Mouse (Mus musculus) C2C12 (cell line): ENCODE measurements around the gene Higd2a. TPM values are rescaled to one million over a fixed set of nuclear protein-coding genes. Genes with fewer than 3 reads are reported as not detected.

Experiments
- H3K27me3 ChIP-seq: one replicate; pipeline ENCODE4 v1.6.1; 2011; ENCODE audit not compliant: control insufficient read depth, insufficient read depth, insufficient read length
- H3K36me3 ChIP-seq: one replicate; pipeline ENCODE4 v1.6.1; 2011; ENCODE audit not compliant: control insufficient read depth, insufficient read depth
- H3K4me3 ChIP-seq: one replicate; pipeline ENCODE4 v1.5.1; 2011; ENCODE audit warnings: mild to moderate bottlenecking, control low read depth; ENCODE audit not compliant: poor library complexity, insufficient read depth, severe bottlenecking
- H3K79me2 ChIP-seq: one replicate; pipeline ENCODE4 v1.6.1; 2011; ENCODE audit not compliant: control insufficient read depth, insufficient read depth
- H3K79me3 ChIP-seq: one replicate; pipeline ENCODE4 v1.6.1; 2011; ENCODE audit warnings: low read depth, control low read depth
- H3ac ChIP-seq: one replicate; pipeline ENCODE3; 2011; ENCODE audit warnings: low read depth; ENCODE audit not compliant: control insufficient read depth, insufficient read length
- CEBPB ChIP-seq: IDR thresholded peaks from one replicate; pipeline ENCODE4 v1.6.1; 2011; ENCODE audit warnings: low read depth, mild to moderate bottlenecking, control low read depth, moderate library complexity
- CTCF ChIP-seq: IDR thresholded peaks from one replicate; pipeline ENCODE4 v1.5.1; 2011; ENCODE audit not compliant: control insufficient read depth, insufficient read depth, insufficient read length
- FOSL1 ChIP-seq: IDR thresholded peaks from one replicate; pipeline ENCODE4 v1.8.0; 2011; ENCODE audit warnings: mild to moderate bottlenecking, low read length; ENCODE audit not compliant: poor library complexity, insufficient read depth, severe bottlenecking
- MAX ChIP-seq: IDR thresholded peaks from one replicate; pipeline ENCODE4 v1.6.1; 2011; ENCODE audit warnings: mild to moderate bottlenecking, control low read depth
- MYOD1 ChIP-seq: IDR thresholded peaks from one replicate; pipeline ENCODE4 v1.6.1; 2011; ENCODE audit warnings: low read depth; ENCODE audit not compliant: control insufficient read depth, insufficient read length
- MYOG ChIP-seq: IDR thresholded peaks from one replicate; pipeline ENCODE4 v1.6.1; 2011; ENCODE audit not compliant: control insufficient read depth, insufficient read length; ENCODE audit errors: extremely low read depth
- USF1 ChIP-seq: IDR thresholded peaks from one replicate; pipeline ENCODE4 v1.6.1; 2011; ENCODE audit warnings: low read depth, mild to moderate bottlenecking, control low read depth, moderate library complexity
- polyA plus RNA-seq: library from polyadenylated mRNA; unstranded; fragments of >200 nt; fragmentation: generic; extraction: Trizol; gene quantifications from one replicate; pipeline ENCODE4 v1.2.1, GENCODE M21; 2012; ENCODE audit warnings: missing spikeins

The Higd2a gene
- polyA plus RNA-seq, 1 experiment = 144 TPM

- H3K79me2 ChIP-seq = no peaks in the 10 kb centered on the region
- H3K27me3 ChIP-seq = no peaks in the 10 kb centered on the region
- H3K4me3 ChIP-seq = no peak overlapping the region
- no peak overlapping the region for H3ac ChIP-seq
- no peak for TF ChIP-seq CEBPB
- no peak for TF ChIP-seq USF1
- H3K79me3 ChIP-seq = no peaks in the 10 kb centered on the region
- H3K36me3 ChIP-seq = no peaks in the 10 kb centered on the region
Observed at GRCm38 (mm10) chr13:54603501-54603900, 13.5 kb downstream of the Higd2a start.

- H3K27me3 ChIP-seq = no peaks in the 10 kb centered on the region
- no peak overlapping the region for H3K4me3 ChIP-seq
- TF ChIP-seq CTCF (no peak), CEBPB (no peak), MYOD1 (no peak), FOSL1 (no peak), USF1 (no peak), MAX (no peak), MYOG (no peak)
- H3K36me3 ChIP-seq = no peaks in the 10 kb centered on the region
- H3K79me2 ChIP-seq = no peaks in the 10 kb centered on the region
- no peaks in the 10 kb centered on the region for H3K79me3 ChIP-seq
- H3ac ChIP-seq = no peak overlapping the region
Observed at GRCm38 (mm10) chr13:54604221-54604620, 14.2 kb downstream of the Higd2a start.

GRCm38 (mm10) chr13:54605426-54605825 is 15.4 kb downstream of the Higd2a start:
- no peak overlapping the region for H3ac ChIP-seq
- H3K36me3 ChIP-seq = no peaks in the 10 kb centered on the region
- no peak for TF ChIP-seq MYOD1
- no peak for TF ChIP-seq MAX
- TF ChIP-seq MYOG = no peak
- TF ChIP-seq USF1 = no peak
- TF ChIP-seq FOSL1 = no peak
- no peak for TF ChIP-seq CTCF
- H3K79me2 ChIP-seq = no peaks in the 10 kb centered on the region
- H3K4me3 ChIP-seq = no peak overlapping the region
- no peaks in the 10 kb centered on the region for H3K27me3 ChIP-seq
- no peaks in the 10 kb centered on the region for H3K79me3 ChIP-seq

GRCm38 (mm10) chr13:54607204-54607603 is 17.2 kb downstream of the Higd2a start:
- Histone ChIP-seq H3K79me2 (no peaks in the 10 kb centered on the region), H3K4me3 (no peak overlapping the region), H3K79me3 (no peaks in the 10 kb centered on the region), H3K27me3 (no peaks in the 10 kb centered on the region), H3K36me3 (no peaks in the 10 kb centered on the region), H3ac (no peak overlapping the region)
- TF ChIP-seq MYOG (no peak), CTCF (no peak), USF1 (no peak), MAX (no peak), MYOD1 (no peak), FOSL1 (no peak), CEBPB (no peak)

- Histone ChIP-seq H3ac (no peak overlapping the region), H3K79me2 (no peaks in the 10 kb centered on the region), H3K27me3 (no peaks in the 10 kb centered on the region), H3K4me3 (no peak overlapping the region), H3K79me3 (no peaks in the 10 kb centered on the region), H3K36me3 (no peaks in the 10 kb centered on the region)
- TF ChIP-seq USF1 (no peak), CEBPB (no peak), FOSL1 (no peak), MYOD1 (no peak)
Observed at GRCm38 (mm10) chr13:54608002-54608401, 18.0 kb downstream of the Higd2a start.

- Histone ChIP-seq H3K36me3 (no peaks in the 10 kb centered on the region), H3ac (no peak overlapping the region)
- TF ChIP-seq USF1 (no peak), MAX (no peak), MYOD1 (no peak), FOSL1 (no peak)
Observed at GRCm38 (mm10) chr13:54608666-54609065, 18.7 kb downstream of the Higd2a start.

More at GRCm38 (mm10) chr13:54608666-54609065, 18.7 kb downstream of the Higd2a start:
- Histone ChIP-seq H3K4me3 (no peak overlapping the region), H3K79me2 (no peaks in the 10 kb centered on the region), H3K27me3 (no peaks in the 10 kb centered on the region), H3K79me3 (no peaks in the 10 kb centered on the region)
